Mouse (Mus musculus) brain, embryonic 14.5 days (tissue): Measurements from ENCODE around the gene Tbc1d21. TPM values are rescaled to one million over a fixed set of nuclear protein-coding genes. Genes with fewer than 3 reads are reported as not detected.

Experiments used
- DNase-seq: peaks from one replicate; pipeline ENCODE4 v3.0.0-alpha.2; 2011; ENCODE audit warnings: low read depth
- CTCF ChIP-seq: fragments of 200-500 bp; IDR thresholded peaks from 2 replicates; pipeline ENCODE4 v1.5.1; 2012; ENCODE audit warnings: inconsistent platforms, mild to moderate bottlenecking, moderate library complexity, borderline replicate concordance; ENCODE audit not compliant: insufficient read depth, insufficient read length; ENCODE audit errors: extremely low read depth
- POLR2A ChIP-seq: fragments of 200-500 bp; IDR thresholded peaks from 2 replicates; pipeline ENCODE4 v1.6.1; 2012; ENCODE audit warnings: mild to moderate bottlenecking, inconsistent platforms, borderline replicate concordance; ENCODE audit not compliant: poor library complexity, insufficient read depth, insufficient read length, severe bottlenecking; ENCODE audit errors: extremely low read depth
- polyA plus RNA-seq: library from polyadenylated mRNA; depleted of rRNA; stranded (reverse); fragments of >200 nt; gene quantifications from 2 replicates; pipeline ENCODE4 v1.2.3, GENCODE M21; 2012

The Tbc1d21 gene
- polyA plus RNA-seq, 1 experiment, result not detected

DNA sequence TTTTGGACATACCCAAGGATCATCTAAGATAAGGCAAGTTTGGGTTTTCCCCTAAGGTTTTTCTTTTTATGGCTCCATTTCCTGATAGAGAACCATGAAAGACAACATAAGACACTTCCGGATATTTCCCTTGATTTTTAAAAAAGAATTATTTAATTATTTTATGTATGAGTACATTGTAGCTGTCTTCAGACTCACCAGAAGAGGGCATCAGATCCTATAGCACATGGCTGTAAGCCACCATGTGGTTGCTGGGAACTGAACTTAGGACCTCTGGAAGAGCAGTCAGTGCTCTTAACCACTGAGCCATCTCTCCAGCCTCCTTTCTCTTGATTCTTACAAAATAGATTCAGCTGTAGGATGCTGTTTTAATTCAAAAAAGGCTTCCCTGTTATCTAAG, 28.5 kb downstream of the Tbc1d21 start:
- no peak for TF ChIP-seq CTCF
- no peak for TF ChIP-seq POLR2A
- no peak for DNase-seq

DNA sequence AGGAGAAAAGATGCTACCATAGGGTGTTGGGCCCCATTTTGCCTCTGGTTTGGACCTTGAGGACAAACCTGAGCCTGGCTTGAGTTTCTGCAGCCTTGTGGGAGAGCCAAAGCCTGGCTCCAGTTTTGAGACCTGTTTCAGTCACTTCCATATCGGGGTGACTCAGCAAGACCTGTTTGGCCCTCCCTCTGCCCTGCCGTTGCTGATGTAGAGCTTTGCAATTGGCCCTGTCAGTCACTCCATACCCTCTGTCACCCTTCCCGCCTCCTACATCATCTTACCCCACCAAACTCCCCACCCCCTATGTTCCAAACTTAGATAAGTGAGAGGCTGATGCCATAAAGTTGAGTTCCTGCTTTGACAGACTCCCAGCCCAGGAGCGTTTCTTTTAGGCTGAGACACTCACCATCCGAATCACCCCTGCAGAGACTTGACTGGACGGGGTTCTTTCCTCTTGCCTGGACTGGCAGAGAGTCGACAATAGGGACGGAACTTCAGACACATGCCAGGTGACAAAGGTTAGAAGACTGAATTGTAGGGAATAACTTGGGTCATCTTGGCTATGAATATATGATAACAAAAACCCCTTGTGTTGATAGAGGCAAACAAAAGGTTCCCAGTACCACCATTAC, 33.5 kb downstream of the Tbc1d21 start:
- TF ChIP-seq CTCF (no peak), POLR2A (no peak)
- no peak for DNase-seq

DNA sequence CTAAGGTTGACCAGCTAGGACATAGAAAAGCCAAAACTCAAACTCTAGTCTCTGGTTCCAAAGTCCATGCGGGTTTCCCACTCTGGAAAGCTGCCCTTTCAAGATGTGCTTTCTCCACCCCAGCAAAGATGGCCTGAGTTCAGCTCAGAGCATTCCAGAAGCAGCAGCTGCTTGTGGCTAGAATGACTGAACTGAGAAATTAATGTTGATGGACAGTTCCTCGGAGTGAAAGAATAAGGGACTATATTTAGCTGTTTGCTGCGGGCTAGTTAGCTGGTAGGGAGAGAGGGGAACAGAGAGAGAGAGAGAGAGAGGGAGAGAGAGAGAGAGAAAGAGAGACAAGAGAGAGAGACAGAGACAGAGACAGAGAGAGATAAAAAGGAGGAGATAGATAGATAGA, 39.0 kb downstream of the Tbc1d21 start:
- no peak for TF ChIP-seq CTCF
- no peak for TF ChIP-seq POLR2A
- no peak for DNase-seq

DNA sequence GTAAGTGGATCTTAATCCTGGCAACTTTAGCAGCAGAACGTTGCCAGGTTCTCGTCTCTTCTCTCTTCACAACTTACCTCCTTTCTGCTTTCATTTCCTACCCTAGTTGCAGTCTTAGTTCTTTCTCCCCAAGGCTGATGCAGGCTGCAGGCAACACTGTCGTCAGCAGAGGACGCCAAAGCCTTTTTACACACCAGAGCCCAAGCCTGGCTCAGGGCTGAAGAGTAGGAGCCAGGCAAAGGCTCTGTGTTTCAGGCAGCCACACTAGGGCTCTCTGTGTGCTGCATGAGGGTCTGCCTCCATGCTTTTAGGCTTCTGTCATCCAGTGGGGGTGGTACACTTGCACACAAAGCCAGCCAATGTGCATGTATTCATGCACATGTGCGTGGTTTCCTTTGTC, 40.0 kb downstream of the Tbc1d21 start:
- DNase-seq, result peak; percentile 89
- TF ChIP-seq POLR2A, result no peak
- TF ChIP-seq CTCF, result peak; percentile 97

DNA sequence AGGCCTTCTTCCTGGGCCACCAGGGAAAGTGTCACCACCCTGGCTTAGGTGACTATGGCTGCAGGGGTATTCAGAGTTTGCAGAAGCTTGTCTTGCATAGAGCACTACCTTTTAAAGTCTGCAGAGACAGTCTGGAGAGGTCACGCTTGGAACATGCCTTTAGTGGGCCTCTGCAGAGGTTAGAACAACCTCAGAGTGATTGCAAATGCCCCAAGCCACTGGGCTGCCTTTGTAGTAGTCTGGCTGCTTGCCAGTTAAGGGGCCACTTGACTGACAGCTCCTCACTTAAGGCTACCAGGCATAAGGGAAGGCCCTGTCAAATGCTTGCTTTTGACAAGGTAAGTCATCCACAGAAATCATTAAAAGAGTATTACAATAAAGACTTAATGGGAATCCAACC, 42.9 kb downstream of the Tbc1d21 start:
- DNase-seq, result peak; percentile 59
- TF ChIP-seq POLR2A, result no peak
- no peak for TF ChIP-seq CTCF

DNA sequence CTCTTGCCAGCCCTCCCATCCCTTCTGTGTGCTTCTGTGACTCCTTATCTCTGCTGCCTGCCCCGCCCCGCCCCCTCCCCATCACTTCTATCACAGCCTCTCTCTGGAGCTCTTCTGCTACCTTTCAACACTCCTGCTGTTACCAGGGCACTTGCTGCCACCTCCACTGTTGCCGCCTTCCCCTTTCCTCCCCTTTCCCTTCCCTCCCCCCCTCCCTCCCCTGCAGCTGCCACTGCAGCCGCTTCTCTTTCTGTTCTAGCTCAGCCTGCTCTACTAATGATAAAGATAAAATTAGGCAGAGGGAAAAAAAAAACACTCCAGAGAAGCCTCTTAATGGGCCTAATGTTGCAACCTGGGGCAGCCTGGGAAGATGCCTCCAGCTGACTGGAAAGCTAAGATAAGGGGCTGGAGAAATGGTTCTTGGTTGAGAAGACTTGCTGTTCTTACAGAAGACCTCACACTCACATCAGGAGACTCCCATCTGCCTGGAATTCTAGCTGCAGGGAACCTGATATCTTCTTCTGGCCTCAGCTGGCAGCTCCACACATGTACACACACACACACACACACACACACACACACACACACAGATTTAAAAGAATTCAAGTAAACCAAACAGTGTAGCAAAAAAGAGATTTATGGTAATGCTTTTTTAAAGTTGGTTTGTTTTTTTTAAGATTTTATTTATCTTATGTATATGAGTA, 43.6 kb downstream of the Tbc1d21 start:
- TF ChIP-seq CTCF (no peak), POLR2A (no peak)

DNA sequence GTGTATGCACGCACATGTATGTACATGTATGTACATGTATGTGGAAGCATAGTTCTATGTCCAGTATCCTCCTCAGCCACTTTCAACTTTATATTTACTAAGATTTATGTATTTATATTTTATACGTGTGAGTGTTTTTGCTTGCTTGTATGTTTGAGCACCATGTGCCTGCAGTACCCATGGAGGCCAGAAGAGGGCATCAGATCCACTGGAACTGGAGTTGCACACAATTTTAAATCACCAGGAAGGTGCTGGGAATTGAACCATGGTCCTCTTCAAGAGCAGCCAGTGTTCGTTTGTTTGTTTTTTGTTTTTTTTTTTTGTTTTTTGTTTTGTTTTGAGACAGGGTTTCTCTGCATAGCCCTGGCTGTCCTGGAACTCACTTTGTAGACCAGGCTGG, 48.6 kb downstream of the Tbc1d21 start:
- DNase-seq, result no peak
- TF ChIP-seq POLR2A (no peak), CTCF (peak; percentile 44; the same call in 1 of the 2 replicates)

More for the DNA sequence above, 43.6 kb downstream of the Tbc1d21 start:
- DNase-seq, result peak; percentile 49

DNA sequence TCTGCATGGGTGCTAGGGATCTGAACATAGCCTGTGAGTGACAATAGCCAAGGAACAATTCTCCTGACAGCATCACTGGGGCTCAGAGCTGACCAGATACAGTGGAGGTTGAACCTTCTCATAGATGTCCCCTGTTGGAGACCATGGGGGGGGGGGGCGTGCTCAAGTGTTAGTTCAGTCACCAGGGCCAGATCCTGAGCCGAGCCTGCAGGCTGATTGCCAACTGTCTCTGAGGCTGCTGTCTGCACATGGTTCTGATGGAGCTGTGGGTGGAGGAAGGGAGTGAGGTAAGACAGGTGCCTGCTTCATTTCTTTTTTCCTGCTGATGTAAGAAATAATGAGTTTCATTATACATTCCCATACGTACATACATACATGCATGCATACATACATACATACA, 51.9 kb downstream of the Tbc1d21 start:
- no peak for TF ChIP-seq CTCF
- no peak for TF ChIP-seq POLR2A
- no peak for DNase-seq

DNA sequence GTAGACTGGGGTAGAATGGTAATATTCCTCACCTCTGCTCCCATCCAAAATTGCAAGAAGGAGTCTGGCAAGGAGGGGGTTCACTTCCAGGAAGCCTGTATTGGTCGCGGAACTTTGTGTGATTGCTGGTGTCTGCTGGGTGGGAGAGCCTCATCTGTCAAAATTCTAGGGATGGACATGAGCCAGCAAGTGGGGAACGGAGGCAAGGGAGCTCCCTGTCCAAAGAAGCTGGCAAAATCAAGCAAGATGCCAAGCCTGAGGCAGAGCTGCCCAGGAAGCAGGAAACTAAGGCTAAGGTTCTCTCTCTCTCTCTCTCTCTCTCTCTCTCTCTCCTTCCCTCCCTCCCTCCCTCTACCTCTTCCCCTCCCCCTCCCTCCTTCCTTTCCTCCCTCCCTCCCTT, 52.9 kb downstream of the Tbc1d21 start:
- TF ChIP-seq POLR2A (no peak), CTCF (no peak)

DNA sequence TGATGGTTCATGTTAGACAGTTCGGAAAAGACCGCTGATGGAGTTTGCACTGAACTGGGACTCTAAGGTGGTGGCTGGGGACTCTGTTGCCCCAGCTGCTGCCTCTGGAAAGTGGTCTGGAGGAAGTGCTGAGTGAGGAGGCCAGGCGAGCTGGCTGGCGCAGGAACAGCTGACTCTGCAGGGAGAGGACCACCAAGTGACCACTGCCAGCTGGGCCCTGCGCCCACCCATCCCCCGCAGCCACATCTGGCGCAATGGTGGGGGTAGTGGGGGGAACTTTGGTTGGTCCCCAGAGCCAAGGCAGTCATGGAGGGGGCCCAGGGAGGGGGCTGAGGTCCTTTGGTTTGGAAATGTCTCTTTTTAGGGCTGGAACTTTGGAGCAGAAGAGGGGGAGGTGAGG, 53.5 kb downstream of the Tbc1d21 start:
- TF ChIP-seq CTCF, result no peak

More for the DNA sequence above, 52.9 kb downstream of the Tbc1d21 start:
- DNase-seq, result no peak

DNA sequence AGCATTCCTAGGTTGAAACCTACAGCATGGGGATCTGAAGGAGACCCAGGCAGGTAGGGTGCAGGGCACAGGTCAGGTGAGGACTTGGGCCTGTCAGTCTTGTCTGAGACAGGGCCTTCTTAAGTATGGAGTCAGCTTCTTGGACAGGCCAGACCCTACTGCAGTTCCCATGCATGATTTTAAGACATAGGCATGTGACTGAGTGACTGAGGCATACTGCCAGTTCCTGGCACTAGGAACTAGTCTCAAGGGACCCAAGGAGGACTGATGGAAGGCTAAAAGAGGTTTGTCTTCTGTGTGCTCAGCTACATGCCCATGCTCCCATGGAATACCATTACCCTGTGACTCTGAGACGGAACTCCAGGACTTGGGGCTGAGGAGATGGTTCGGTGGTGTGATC, 54.4 kb downstream of the Tbc1d21 start:
- TF ChIP-seq CTCF (no peak), POLR2A (no peak)
- no peak for DNase-seq

More for the DNA sequence above, 53.5 kb downstream of the Tbc1d21 start:
- no peak for DNase-seq

DNA sequence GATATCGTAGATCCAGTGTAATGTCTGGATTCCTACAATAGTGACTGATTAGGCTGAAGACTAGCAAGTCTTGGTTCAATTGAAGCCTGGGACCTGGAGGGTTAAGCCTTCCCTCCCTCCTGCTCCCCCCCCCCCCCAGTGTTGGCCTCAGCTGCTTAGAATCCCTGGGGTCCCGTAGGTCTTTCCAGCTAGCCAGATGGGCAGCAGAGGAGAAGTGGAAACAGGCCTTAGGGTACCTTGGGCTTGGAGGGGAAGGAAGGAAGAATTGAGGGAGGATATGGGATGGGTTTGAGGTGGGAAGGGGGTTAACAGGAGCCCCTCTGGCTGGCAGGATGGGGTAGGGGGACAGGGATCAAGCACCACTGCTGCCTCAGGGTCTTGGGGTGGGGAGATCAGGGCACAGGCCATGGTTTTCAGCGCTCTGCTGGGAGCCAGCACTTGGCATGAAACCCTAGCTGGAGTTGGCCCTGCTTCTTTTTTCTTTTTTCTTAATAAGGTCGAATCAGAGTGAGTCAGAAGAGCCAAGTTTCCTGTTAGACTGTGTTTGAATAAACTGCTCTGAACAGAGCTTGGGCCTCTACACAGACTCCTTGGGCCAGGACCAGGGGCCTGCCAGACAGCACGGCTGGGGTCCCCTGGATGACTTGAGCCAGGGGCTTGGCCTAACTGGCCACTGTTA, 55.4 kb downstream of the Tbc1d21 start:
- no peak for TF ChIP-seq CTCF
- no peak for TF ChIP-seq POLR2A
- DNase-seq, result peak; percentile 82

DNA sequence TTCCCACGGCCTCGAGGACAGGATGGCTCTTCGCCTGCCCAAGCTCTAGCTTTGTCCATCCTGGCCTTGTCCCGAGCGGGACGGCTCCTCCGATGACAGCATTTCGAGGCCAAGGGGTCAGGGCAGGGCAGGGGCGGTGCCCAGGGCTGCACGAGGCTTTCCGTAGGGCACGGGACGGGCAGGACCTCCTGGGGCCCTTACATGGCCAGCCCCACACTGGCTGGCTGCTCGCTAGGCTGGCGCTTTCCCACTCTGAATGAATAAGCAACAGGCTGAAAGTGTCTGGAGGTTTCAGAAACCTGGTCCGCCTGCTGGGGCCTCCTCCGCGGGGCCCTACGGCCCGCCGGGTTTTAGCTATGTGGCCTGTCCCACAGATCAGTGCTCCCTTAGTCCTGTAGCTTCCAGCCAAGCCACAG, 57.3 kb downstream of the Tbc1d21 start, which contains the start of gene Loxl1:
Gene Loxl1 (minus strand): TSS at position 243 of the 416 bp plus-strand sequence.
- peak; percentile 82 for DNase-seq
- TF ChIP-seq POLR2A, result no peak
- no peak for TF ChIP-seq CTCF
